10 mouse cellular contexts compared by ENCODE assay signal in genomic region chr10:111583124-111583743, GRCm38 (mm10).
DNase-seq lines count a peak whose midpoint lies in the region; ATAC-seq lines count a peak whose summit lies in the region.
"Had no signal": no experiment of that assay in that cellular context is flagged by ENCODE, and none has a peak within 500 bp of the region (broad histone marks: within the 10 kb centered on the region; RNA-seq: fewer than 3 reads in every experiment).

No protein-coding gene starts in this region.

- H3K27ac ChIP-seq in lung, embryonic 15.5 days, result no peak overlapping the region
- no peak overlapping the region for H3K27ac ChIP-seq in liver, embryonic 11.5 days (ENCODE audit: low read depth, low read length)
- H3K27ac ChIP-seq in forebrain, embryonic 14.5 days (ENCODE audit: low read depth, low read length), result no peak overlapping the region
- H3K27ac ChIP-seq: forebrain, embryonic 13.5 days had no signal

- H3K4me3 ChIP-seq in lung, embryonic 15.5 days, result no peak overlapping the region
- no peak overlapping the region for H3K4me3 ChIP-seq in liver, embryonic 11.5 days (ENCODE audit: low read depth, low read length)
- no peak overlapping the region for H3K4me3 ChIP-seq in forebrain, embryonic 14.5 days (ENCODE audit: low read depth, low read length)
- H3K4me3 ChIP-seq: forebrain, embryonic 13.5 days had no signal

- intact Hi-C loops in left cerebral cortex, postnatal 4 days (cut with DNase I), result no loop called here

- no peaks in the 10 kb centered on the region for H3K36me3 ChIP-seq in lung, embryonic 15.5 days
- H3K36me3 ChIP-seq in liver, embryonic 11.5 days (ENCODE audit: control insufficient read depth, insufficient read depth, low read length), result no peaks in the 10 kb centered on the region
- H3K36me3 ChIP-seq in forebrain, embryonic 14.5 days (ENCODE audit: control insufficient read depth, insufficient read depth, low read length), result no peaks in the 10 kb centered on the region

- 0 out of 2 replicates have a peak overlapping the region, but pooled peaks have one; percentile 4 for H3K4me2 ChIP-seq in lung, embryonic 15.5 days
- H3K4me2 ChIP-seq in liver, embryonic 11.5 days, result peak overlapping the region; percentile 37
- H3K4me2 ChIP-seq in forebrain, embryonic 14.5 days (ENCODE audit: low read length), result no peak overlapping the region
- H3K4me2 ChIP-seq: forebrain, embryonic 13.5 days had no signal

- DNase-seq in lung, postnatal 14 days, result no peak
- DNase-seq in heart, adult 9 months (ENCODE audit: low spot score in 2 of 2), result peak; percentile 59 to 70
- DNase-seq in liver, embryonic 11.5 days (ENCODE audit: low spot score), result no peak
- DNase-seq in yolk sac, embryonic 10.5 days (ENCODE audit: low spot score), result peak; percentile 56
- DNase-seq in left cerebral cortex, postnatal 4 days, result no peak
- DNase-seq in forebrain, embryonic 14.5 days (ENCODE audit: low spot score), result no peak
- no peak for DNase-seq in left cerebral cortex, adult 18-20 months (ENCODE audit: low spot score in 2 of 2)
- DNase-seq: retina, postnatal 1 day had no signal

- H3K27me3 ChIP-seq in lung, embryonic 15.5 days, result no peaks in the 10 kb centered on the region
- no peaks in the 10 kb centered on the region for H3K27me3 ChIP-seq in liver, embryonic 11.5 days (replicated peaks; ENCODE audit: control insufficient read depth, insufficient read depth, low read length)
- H3K27me3 ChIP-seq in forebrain, embryonic 14.5 days (replicated peaks; ENCODE audit: control insufficient read depth, insufficient read depth, low read length), result no peaks in the 10 kb centered on the region
- H3K27me3 ChIP-seq: forebrain, embryonic 13.5 days had no signal

- 64% methylated on average over 20 of the region's 20 CpGs for WGBS in lung, embryonic 15.5 days
- WGBS in liver, embryonic 11.5 days, result 80% methylated on average over 20 of the region's 20 CpGs
- WGBS in forebrain, embryonic 14.5 days, result 95% methylated on average over 20 of the region's 20 CpGs

- ATAC-seq in lung, embryonic 15.5 days (ENCODE audit: borderline replicate concordance, extremely low read depth, low FRiP score, low TSS enrichment), result no peak
- ATAC-seq in liver, embryonic 11.5 days (replicated peaks; ENCODE audit: low FRiP score), result no peak
- no peak for ATAC-seq in forebrain, embryonic 14.5 days
- ATAC-seq: forebrain, embryonic 13.5 days had no signal

- no peak overlapping the region for H3K9ac ChIP-seq in lung, embryonic 15.5 days
- H3K9ac ChIP-seq in liver, embryonic 11.5 days (ENCODE audit: low read depth, low read length), result no peak overlapping the region
- no peak overlapping the region for H3K9ac ChIP-seq in forebrain, embryonic 14.5 days (ENCODE audit: low read length)
- H3K9ac ChIP-seq: forebrain, embryonic 13.5 days had no signal

- no peaks in the 10 kb centered on the region for H3K9me3 ChIP-seq in lung, embryonic 15.5 days
- no peaks in the 10 kb centered on the region for H3K9me3 ChIP-seq in liver, embryonic 11.5 days (ENCODE audit: control insufficient read depth, low read length)
- no peaks in the 10 kb centered on the region for H3K9me3 ChIP-seq in forebrain, embryonic 14.5 days (replicated peaks; ENCODE audit: control insufficient read depth, low read length)
- H3K9me3 ChIP-seq: forebrain, embryonic 13.5 days had no signal

- H3K4me1 ChIP-seq in lung, embryonic 15.5 days, result peaks cover 28% of the 10 kb centered on the region
- H3K4me1 ChIP-seq in liver, embryonic 11.5 days (replicated peaks; ENCODE audit: control insufficient read depth, insufficient read depth, low read length), result peaks cover 49% of the 10 kb centered on the region
- H3K4me1 ChIP-seq in forebrain, embryonic 14.5 days (ENCODE audit: control insufficient read depth, insufficient read depth, low read length), result no peaks in the 10 kb centered on the region
- H3K4me1 ChIP-seq: forebrain, embryonic 13.5 days had no signal

Comparison
In these comparisons a context has a peak if more than half of its experiments do, and no peak if none do; other contexts are left out.
1. DNase-seq: peak in heart, adult 9 months (2 of 2) and yolk sac, embryonic 10.5 days (single experiment); none in lung, postnatal 14 days (single experiment), liver, embryonic 11.5 days (single experiment), left cerebral cortex, postnatal 4 days (single experiment), forebrain, embryonic 14.5 days (single experiment) and left cerebral cortex, adult 18-20 months (0 of 2).